Mouse (Mus musculus) kidney, embryonic 16.5 days (tissue): ENCODE data around the gene Kcnq1. TPM values are rescaled to one million over a fixed set of nuclear protein-coding genes. Genes with fewer than 3 reads are reported as not detected.

Experiments
- ATAC-seq: fragments of 200-750 bp; cut with Nextera tagmentation; 2 replicates; pipeline ENCODE4 v1.8.0; 2017; ENCODE audit warnings: moderate TSS enrichment; ENCODE audit not compliant: low FRiP score, low TSS enrichment
- H3K27ac ChIP-seq: fragments of 300-500 bp; sonication (generic); 2 replicates; pipeline ENCODE4 v1.5.1; 2014; ENCODE audit warnings: low read length
- H3K27me3 ChIP-seq: fragments of 300-500 bp; sonication (generic); 2 replicates; pipeline ENCODE4 v1.6.1; 2014; ENCODE audit warnings: low read length, control low read depth, mixed read lengths; ENCODE audit not compliant: insufficient read depth
- H3K36me3 ChIP-seq: fragments of 300-500 bp; sonication (generic); 2 replicates; pipeline ENCODE4 v1.6.1; 2014; ENCODE audit warnings: low read length, control low read depth, mixed read lengths; ENCODE audit not compliant: insufficient read depth
- H3K4me1 ChIP-seq: fragments of 300-500 bp; sonication (generic); 2 replicates; pipeline ENCODE4 v1.6.1; 2014; ENCODE audit warnings: low read length, control low read depth, mixed read lengths; ENCODE audit not compliant: insufficient read depth
- H3K4me2 ChIP-seq: fragments of 300-500 bp; sonication (generic); replicated peaks from 2 replicates; pipeline ENCODE4 v1.6.1; 2014; ENCODE audit warnings: low read depth, low read length
- H3K4me3 ChIP-seq: fragments of 300-500 bp; sonication (generic); 2 replicates; pipeline ENCODE4 v1.5.1; 2014; ENCODE audit warnings: mild to moderate bottlenecking, low read length
- H3K9ac ChIP-seq: fragments of 300-500 bp; sonication (generic); replicated peaks from 2 replicates; pipeline ENCODE4 v1.6.1; 2014; ENCODE audit warnings: low read length
- H3K9me3 ChIP-seq: fragments of 300-500 bp; sonication (generic); 2 replicates; pipeline ENCODE4 v1.6.1; 2016; ENCODE audit warnings: low read length, control low read depth
- WGBS: fragments of 180-500 bp; shearing (Covaris S2); extraction: QIAGEN DNeasy Blood & Tissue Kit; methylation state at CpG from one replicate; pipeline ENCODE4 v1.1.7; 2014; 5-methylcytosine and 5-hydroxymethylcytosine counted together
- polyA plus RNA-seq: library from polyadenylated mRNA; unstranded; fragments of >200 nt; fragmentation: Nextera tagmentation; extraction: Ambion mirVana; gene quantifications from 2 replicates; pipeline ENCODE4 v1.2.1, GENCODE M21; 2015

Gene Kcnq1
- polyA plus RNA-seq, 1 experiment from 2014 or later, result 9.8 TPM

DNA sequence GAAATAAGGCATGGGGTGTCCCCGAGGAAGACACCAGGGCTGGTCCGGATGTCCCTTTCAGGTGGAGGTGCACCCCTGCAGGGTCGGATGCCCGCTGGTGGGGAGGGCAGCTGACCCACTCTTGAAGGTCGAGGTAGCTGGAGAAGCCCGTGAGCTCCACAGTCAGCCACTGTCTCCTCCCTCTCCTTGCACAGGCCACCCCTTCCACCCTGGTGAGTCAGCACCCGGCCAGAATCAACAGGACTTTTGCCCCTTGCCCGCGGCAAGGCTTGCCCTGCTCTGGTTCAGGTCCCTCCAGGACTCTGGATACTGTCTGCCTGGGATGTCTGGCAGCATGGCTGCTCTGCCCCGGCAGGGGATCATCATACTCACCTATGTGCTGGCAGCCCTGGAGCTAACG, 369.7 kb downstream of the Kcnq1 start:
- 68% methylated on average over 11 of the region's 11 CpGs for WGBS
- Histone ChIP-seq H3K9me3 (no peaks in the 10 kb centered on the region), H3K4me1 (peaks cover 6% of the 10 kb centered on the region; the same call in 1 of the 2 replicates), H3K27me3 (no peaks in the 10 kb centered on the region), H3K4me3 (no peak overlapping the region), H3K4me2 (no peak overlapping the region), H3K36me3 (no peaks in the 10 kb centered on the region), H3K27ac (no peak overlapping the region), H3K9ac (no peak overlapping the region)
- ATAC-seq, result peak; percentile 64

Other genes with a start within 250 kb of the Kcnq1 start
- gene Th, start 175.2 kb upstream of the Kcnq1 start, polyA plus RNA-seq, result 6.5 and 14.0 TPM in 2 replicates
- gene Ascl2, start 137.1 kb upstream of the Kcnq1 start, polyA plus RNA-seq, result 0.75 and 1.3 TPM in 2 replicates
- 1.5 and 1.6 TPM in 2 replicates for gene Tspan32, start 101.3 kb upstream of the Kcnq1 start, polyA plus RNA-seq
- gene Cd81, start 53.6 kb upstream of the Kcnq1 start, polyA plus RNA-seq, result 643 and 698 TPM in 2 replicates
- gene Tssc4, start 37.1 kb upstream of the Kcnq1 start, polyA plus RNA-seq, result 104 and 120 TPM in 2 replicates
- 6.0 and 6.9 TPM in 2 replicates for gene Trpm5, start 11.7 kb upstream of the Kcnq1 start, polyA plus RNA-seq